Mouse (Mus musculus) v-Abl transformed pro-B cells (cell line): Measurements from ENCODE around the gene Lacc1.
"Not testable (repeated sequence)": the region's sequence is repeated elsewhere in the genome, so short reads cannot be mapped to it uniquely, and the experiment has no call there.

Experiments used
- in situ Hi-C, 2 experiments: fragments of 400-800 bp; cut with MboI; formaldehyde crosslinking; loops; one replicate each; pipeline ENCODE4 v1.15.1; 2025; ENCODE audit not compliant: unreplicated experiment in 2 of 2

The Lacc1 gene

GRCm38 (mm10) chr14:77036226-77037046 is at the start of gene Lacc1, which contains the start of gene Ccdc122:
Gene Lacc1, minus strand, starts transcription at chr14:77036904.
Gene Ccdc122, plus strand, starts transcription at chr14:77036772.
- in situ Hi-C loops, result no loop called here

- in situ Hi-C loops, result no loop called here
Measured at GRCm38 (mm10) chr14:77081248-77081647, 44.5 kb upstream of the Lacc1 start.

GRCm38 (mm10) chr14:77069361-77069760 is 32.7 kb upstream of the Lacc1 start:
- in situ Hi-C loops, result no loop called here

- in situ Hi-C loops, result loop anchor here in 1 of 2 experiments (10.0 kb wide), 1 partner anchor 1222 kb away; no protein-coding TSS in a partner anchor
Measured at GRCm38 (mm10) chr14:77053288-77053687, 16.6 kb upstream of the Lacc1 start.

GRCm38 (mm10) chr14:77037832-77038425 is 1.2 kb upstream of the Lacc1 start:
- in situ Hi-C loops, result no loop called here

- in situ Hi-C loops, result no loop called here
Measured at GRCm38 (mm10) chr14:77037330-77037729, 626 bp upstream of the Lacc1 start.

GRCm38 (mm10) chr14:77034970-77035369 is 1.7 kb downstream of the Lacc1 start:
- in situ Hi-C loops, result no loop called here

GRCm38 (mm10) chr14:77034175-77034915 is 2.4 kb downstream of the Lacc1 start:
- in situ Hi-C loops, result no loop called here

GRCm38 (mm10) chr14:77033391-77033790 is 3.3 kb downstream of the Lacc1 start:
- in situ Hi-C loops, result no loop called here

GRCm38 (mm10) chr14:77032433-77032832 is 4.3 kb downstream of the Lacc1 start:
- in situ Hi-C loops, result no loop called here

GRCm38 (mm10) chr14:77030808-77031207 is 5.9 kb downstream of the Lacc1 start:
- in situ Hi-C loops, result no loop called here

- in situ Hi-C loops, result loop anchor here (10.0 kb wide), 1 partner anchor 1155 kb away; no protein-coding TSS in a partner anchor
Measured at GRCm38 (mm10) chr14:77029319-77030054, 7.2 kb downstream of the Lacc1 start.

- in situ Hi-C loops, result loop anchor here (10.0 to 25.0 kb wide), 3 partner anchors 862 to 1762 kb away; no protein-coding TSS in a partner anchor
Measured at GRCm38 (mm10) chr14:77024499-77024898, 12.2 kb downstream of the Lacc1 start.

- in situ Hi-C loops, result loop anchor here (25.0 kb wide), 2 partner anchors 855 to 1755 kb away; no protein-coding TSS in a partner anchor
Measured at GRCm38 (mm10) chr14:77017211-77017610, 19.5 kb downstream of the Lacc1 start.

GRCm38 (mm10) chr14:77016783-77017182 is 19.9 kb downstream of the Lacc1 start:
- in situ Hi-C loops, result loop anchor here (25.0 kb wide), 2 partner anchors 854 to 1754 kb away; no protein-coding TSS in a partner anchor

- in situ Hi-C loops, result loop anchor here (25.0 kb wide), 2 partner anchors 850 to 1750 kb away; no protein-coding TSS in a partner anchor
Measured at GRCm38 (mm10) chr14:77011804-77012203, 24.9 kb downstream of the Lacc1 start.

GRCm38 (mm10) chr14:77008238-77008637 is 28.5 kb downstream of the Lacc1 start:
- in situ Hi-C loops, result loop anchor here (5.0 to 25.0 kb wide), 5 partner anchors 123 to 1746 kb away; no protein-coding TSS in a partner anchor

- in situ Hi-C loops, result loop anchor here (5.0 to 25.0 kb wide), 5 partner anchors 121 to 1743 kb away; no protein-coding TSS in a partner anchor
Measured at GRCm38 (mm10) chr14:77005566-77005965, 31.1 kb downstream of the Lacc1 start.

GRCm38 (mm10) chr14:77004740-77005139 is 32.0 kb downstream of the Lacc1 start:
- in situ Hi-C loops, result loop anchor here (5.0 to 25.0 kb wide), 5 partner anchors 120 to 1742 kb away; no protein-coding TSS in a partner anchor

- in situ Hi-C loops, result not testable (repeated sequence)
Measured at GRCm38 (mm10) chr14:76990351-76990750, 46.4 kb downstream of the Lacc1 start.
